Mouse (Mus musculus): ENCODE measurements around the gene Ubac2.

DNA sequence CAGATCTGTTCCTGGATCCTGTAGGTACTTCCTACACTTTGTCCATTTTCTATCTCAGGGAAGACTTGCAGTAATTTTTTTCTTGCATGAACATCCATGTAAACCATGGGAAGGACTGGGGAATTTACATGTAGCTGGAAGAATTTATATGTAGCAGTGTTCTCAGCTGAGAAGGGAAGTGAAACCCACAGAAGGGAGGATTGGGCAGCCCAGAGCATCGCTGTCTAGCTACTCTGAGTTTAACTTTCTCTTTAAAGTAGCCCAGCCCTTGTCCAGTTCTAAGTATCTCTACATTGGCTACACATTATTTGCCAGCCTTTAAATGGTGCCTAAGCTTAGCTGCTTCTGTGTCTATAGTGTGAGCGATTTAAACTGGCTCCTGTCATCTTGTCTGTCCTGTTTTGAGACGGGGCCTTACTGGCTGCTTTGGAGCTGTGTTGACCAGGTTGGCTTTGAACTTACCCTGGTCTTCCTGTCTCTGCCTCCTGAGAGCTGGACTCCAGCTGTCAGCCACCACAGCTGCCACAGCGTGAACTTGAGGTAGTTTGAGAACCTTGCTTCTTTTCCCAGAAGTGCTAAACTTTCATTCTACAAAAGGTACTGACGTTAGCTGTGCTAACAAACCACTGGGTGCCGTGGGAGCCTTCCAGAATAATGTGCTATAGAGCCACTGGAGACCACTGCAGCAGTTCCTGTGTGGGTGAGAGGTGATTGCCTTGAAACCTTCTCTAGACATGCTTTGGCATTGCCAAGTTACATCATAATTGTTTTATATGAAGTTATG is 38.1 kb downstream of the Ubac2 start:
- TF ChIP-seq CTCF (IDR thresholded peaks at IDR 0.05; ENCODE audit: low read depth, low read length) = no peak
- TF ChIP-seq POLR2A (IDR thresholded peaks at IDR 0.05; ENCODE audit: borderline replicate concordance, low read depth, low read length) = no peak
